Mouse (Mus musculus) left cerebral cortex, postnatal 36 days (tissue): Measurements from ENCODE around the gene Gm10721. TPM values are rescaled to one million over a fixed set of nuclear protein-coding genes. Genes with fewer than 3 reads are reported as not detected.
"Not testable (repeated sequence)": the region's sequence is repeated elsewhere in the genome, so short reads cannot be mapped to it uniquely, and the experiment has no call there.

Experiments
- DNase-seq, 2 experiments: peaks; one replicate each; pipeline ENCODE4 v3.0.0; 2021 to 2022; ENCODE audit warnings: low spot score in 2 of 2, mixed read lengths in 1 of 2
- intact Hi-C: fragments of 180-260 bp; cut with DNase I; formaldehyde crosslinking; loops from one replicate; pipeline ENCODE4 v1.15.1; 2025
- microRNA-seq: library from miRNA; unstranded; fragments of <30 nt; microRNA quantifications from one replicate; pipeline ENCODE4 v1.2.0, GENCODE M21; 2022
- total RNA-seq, 2 experiments: library from RNA; stranded (reverse); gene quantifications; 2 replicates each; pipeline ENCODE4 v1.2.3; 2021

Gm10721 gene
- total RNA-seq, 2 experiments from 2014 or later: not detected

DNA sequence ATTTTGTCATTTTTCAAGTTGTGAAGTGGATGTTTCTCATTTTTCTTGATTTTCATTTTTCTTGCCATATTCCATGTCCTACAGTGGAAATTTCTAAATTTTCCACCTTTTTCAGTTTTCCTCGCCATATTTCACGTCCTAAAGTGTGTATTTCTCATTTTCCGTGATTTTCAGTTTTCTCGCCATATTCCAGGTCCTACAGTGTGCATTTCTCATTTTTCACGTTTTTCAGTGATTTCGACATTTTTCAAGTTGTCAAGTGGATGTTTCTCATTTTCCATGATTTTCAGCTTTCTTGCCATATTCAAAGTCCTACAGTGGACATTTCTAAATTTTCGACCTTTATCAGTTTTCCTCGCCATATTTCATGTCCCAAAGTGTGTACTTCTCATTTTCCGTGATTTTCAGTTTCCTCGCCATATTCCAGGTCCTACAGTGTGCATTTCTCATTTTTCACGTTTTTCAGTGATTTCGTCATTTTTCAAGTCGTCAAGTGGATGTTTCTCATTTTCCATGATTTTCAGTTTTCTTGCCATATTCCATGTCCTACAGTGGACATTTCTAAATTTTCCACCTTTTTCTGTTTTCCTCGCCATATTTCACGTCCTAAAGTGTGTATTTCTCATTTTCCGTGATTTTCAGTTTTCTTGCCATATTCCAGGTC, 11.2 kb downstream of the Gm10721 start:
- peak; percentile 31 to 75 for DNase-seq
- intact Hi-C loops: not testable (repeated sequence)

DNA sequence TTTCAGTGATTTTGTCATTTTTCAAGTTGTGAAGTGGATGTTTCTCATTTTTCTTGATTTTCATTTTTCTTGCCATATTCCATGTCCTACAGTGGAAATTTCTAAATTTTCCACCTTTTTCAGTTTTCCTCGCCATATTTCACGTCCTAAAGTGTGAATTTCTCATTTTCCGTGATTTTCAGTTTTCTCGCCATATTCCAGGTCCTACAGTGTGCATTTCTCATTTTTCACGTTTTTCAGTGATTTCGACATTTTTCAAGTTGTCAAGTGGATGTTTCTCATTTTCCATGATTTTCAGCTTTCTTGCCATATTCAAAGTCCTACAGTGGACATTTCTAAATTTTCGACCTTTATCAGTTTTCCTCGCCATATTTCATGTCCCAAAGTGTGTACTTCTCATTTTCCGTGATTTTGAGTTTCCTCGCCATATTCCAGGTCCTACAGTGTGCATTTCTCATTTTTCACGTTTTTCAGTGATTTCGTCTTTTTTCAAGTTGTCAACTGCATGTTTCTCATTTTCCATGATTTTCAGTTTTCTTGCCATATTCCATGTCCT, 12.1 kb downstream of the Gm10721 start, which contains the start of gene Gm10717:
Gm10717 (plus strand) TSS at position 506 of the 556 bp plus-strand sequence.
- peak in 1 of 2 experiments; percentile 5 for DNase-seq
- intact Hi-C loops: not testable (repeated sequence)

GRCm38 (mm10) chr9:3025653-3026052, 12.7 kb downstream of the Gm10721 start:
- intact Hi-C loops: not testable (repeated sequence)
- DNase-seq: peak; percentile 18 to 71

GRCm38 (mm10) chr9:3026136-3026535, 13.2 kb downstream of the Gm10721 start:
- intact Hi-C loops, DNase-seq: not testable (repeated sequence)

- DNase-seq, intact Hi-C loops: not testable (repeated sequence)
Observed at GRCm38 (mm10) chr9:3026741-3027140, 13.8 kb downstream of the Gm10721 start.

DNA sequence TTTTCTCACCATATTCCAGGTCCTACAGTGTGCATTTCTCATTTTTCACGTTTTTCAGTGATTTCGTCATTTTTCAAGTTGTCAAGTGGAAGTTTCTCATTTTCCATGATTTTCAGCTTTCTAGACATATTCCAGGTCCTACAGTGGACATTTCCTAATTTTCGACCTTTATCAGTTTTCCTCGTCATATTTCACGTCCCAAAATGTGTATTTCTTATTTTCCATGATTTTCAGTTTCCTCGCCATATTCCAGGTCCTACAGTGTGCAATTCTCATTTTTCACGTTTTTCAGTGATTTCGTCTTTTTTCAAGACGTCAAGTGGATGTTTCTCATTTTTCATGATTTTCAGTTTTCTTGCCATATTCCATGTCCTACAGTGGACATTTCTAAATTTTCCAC, 14.3 kb downstream of the Gm10721 start:
- DNase-seq, intact Hi-C loops: not testable (repeated sequence)

- DNase-seq: peak in 1 of 2 experiments; percentile 6
- intact Hi-C loops: not testable (repeated sequence)
Observed at GRCm38 (mm10) chr9:3029276-3030000, 16.5 kb downstream of the Gm10721 start.

DNA sequence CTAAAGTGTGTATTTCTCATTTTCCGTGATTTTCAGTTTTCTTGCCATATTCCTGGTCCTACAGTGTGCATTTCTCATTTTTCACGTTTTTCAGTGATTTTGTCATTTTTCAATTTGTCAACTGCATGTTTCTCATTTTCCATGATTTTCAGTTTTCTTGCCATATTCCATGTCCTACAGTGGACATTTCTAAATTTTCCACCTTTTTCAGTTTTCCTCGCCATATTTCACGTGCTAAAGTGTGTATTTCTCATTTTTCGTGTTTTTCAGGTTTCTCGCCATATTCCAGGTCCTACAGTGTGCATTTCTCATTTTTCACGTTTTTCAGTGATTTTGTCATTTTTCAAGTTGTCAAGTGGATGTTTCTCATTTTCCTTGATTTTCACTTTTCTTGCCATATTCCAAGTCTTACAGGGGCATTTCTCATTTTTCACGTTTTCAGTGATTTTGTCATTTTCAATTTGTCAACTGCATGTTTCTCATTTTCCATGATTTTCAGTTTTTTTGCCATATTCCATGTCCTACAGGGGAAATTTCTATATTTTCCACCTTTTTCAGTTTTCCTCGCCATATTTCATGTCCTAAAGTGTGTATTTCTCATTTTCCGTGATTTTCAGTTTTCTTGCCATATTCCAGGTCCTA, 17.9 kb downstream of the Gm10721 start:
- DNase-seq, intact Hi-C loops: not testable (repeated sequence)

DNA sequence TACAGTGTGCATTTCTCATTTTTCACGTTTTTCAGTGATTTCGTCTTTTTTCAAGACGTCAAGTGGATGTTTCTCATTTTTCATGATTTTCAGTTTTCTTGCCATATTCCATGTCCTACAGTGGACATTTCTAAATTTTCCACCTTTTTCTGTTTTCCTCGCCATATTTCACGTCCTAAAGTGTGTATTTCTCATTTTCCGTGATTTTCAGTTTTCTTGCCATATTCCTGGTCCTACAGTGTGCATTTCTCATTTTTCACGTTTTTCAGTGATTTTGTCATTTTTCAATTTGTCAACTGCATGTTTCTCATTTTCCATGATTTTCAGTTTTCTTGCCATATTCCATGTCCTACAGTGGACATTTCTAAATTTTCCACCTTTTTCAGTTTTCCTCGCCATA, 21.4 kb downstream of the Gm10721 start, which contains the start of gene Gm17535:
Gm17535 (plus strand) TSS at position 301 of the 400 bp plus-strand sequence.
- DNase-seq, intact Hi-C loops: not testable (repeated sequence)

GRCm38 (mm10) chr9:3036577-3036976, 23.6 kb downstream of the Gm10721 start, which contains the start of gene Gm10715:
Gene Gm10715 (plus strand): TSS chr9:3036877.
- intact Hi-C loops, DNase-seq: not testable (repeated sequence)

DNA sequence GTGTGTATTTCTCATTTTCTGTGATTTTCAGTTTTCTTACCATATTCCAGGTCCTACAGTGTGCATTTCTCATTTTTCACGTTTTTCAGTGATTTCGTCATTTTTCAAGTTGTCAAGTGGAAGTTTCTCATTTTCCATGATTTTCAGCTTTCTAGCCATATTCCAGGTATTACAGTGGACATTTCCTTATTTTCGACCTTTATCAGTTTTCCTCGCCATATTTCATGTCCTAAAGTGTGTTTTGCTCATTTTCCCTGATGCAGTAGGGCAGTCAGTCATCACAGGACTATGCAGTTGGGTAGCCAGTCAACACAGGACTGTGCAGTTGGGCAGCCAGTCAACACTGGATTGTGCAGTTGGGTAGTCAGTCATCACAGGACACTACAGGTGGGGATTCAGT, 25.2 kb downstream of the Gm10721 start:
- DNase-seq, intact Hi-C loops: not testable (repeated sequence)

Small RNAs within 50 kb of the gene (microRNA-seq; reads per million reads assigned to microRNA genes)
- not detected for gene Mir101c

Other genes starting within 250 kb of the Gm10721 start
- not detected for gene Gm10722, start 12.2 kb upstream of the Gm10721 start, total RNA-seq
- gene Gm11168, start 9.8 kb upstream of the Gm10721 start, total RNA-seq: not detected
- gene Gm10720, start 2.5 kb downstream of the Gm10721 start, total RNA-seq: not detected
- gene Gm10719, start 4.3 kb downstream of the Gm10721 start, total RNA-seq: under 1 TPM in 1 of 2 experiments, not detected in 1; 0.93 TPM
- 1 to 10 TPM in 1 of 2 experiments, under 1 TPM in 1; 0.84 to 1.1 TPM for gene Gm10718, start 10.4 kb downstream of the Gm10721 start, total RNA-seq
- gene Gm10717, start 12.3 kb downstream of the Gm10721 start, total RNA-seq: not detected
- not detected for gene Gm17535, start 21.5 kb downstream of the Gm10721 start, total RNA-seq
- not detected for gene Gm10715, start 23.7 kb downstream of the Gm10721 start, total RNA-seq